Mouse (Mus musculus) ovary, postnatal 10 days (tissue): ENCODE data around the gene Ankrd13d.
A peak's percentile ranks its signal among the peaks of the same experiment; 100 is the strongest.
"Not testable (repeated sequence)": the region's sequence is repeated elsewhere in the genome, so short reads cannot be mapped to it uniquely, and the experiment has no call there.

Source experiments
- DNase-seq: peaks from one replicate; pipeline ENCODE4 v3.0.0; 2022; ENCODE audit warnings: low spot score

The Ankrd13d gene

DNA sequence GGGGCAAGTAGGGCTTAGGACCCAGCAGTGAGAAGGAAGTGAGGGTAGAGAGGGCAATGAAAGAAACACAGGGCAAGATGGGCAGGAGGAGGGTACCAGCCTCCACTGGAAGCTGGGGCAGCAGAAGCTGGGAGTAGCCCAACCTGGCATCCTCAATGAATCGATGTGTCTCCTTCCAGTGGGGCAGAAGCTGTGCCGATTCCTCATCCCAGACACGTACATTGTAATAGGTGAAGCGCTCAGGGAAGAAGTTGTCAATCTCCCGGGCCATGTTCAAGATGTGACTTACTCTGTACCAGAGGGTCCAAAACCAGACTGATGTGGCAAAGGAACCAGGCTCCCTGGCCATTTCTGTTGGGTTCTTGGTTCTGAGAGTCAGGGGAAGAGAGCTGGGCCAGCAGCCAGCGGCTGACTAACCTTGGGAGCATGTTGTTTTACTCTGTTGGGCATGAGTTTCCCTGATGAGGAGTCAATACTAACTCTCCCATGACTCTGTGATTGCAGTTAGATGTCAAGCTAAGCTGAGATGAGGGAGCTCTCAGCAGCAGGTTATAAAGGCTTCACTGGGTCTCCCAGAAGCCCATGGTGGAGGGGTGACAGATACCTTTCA, 18.7 kb downstream of the Ankrd13d start:
- DNase-seq, result no peak

DNA sequence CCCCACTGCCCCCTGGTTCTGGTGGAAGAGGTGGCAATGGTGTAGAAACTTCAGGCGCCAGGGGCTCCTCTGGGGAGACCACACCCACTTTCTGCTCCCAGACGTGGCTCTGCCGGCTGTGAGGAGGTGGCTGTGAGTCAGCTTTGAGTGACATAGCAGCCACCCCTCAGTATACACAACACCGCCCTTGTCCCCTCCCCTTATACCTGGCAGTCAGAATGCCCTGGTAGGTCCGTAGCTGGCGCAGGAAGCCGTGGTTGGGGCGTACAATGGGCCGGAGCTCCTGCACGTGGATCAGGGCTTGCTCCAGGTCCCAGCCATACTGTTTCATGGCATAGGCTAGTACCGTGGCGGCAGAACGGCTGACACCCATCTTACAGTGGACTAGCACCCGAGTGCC, 19.2 kb downstream of the Ankrd13d start:
- DNase-seq, result no peak

DNA sequence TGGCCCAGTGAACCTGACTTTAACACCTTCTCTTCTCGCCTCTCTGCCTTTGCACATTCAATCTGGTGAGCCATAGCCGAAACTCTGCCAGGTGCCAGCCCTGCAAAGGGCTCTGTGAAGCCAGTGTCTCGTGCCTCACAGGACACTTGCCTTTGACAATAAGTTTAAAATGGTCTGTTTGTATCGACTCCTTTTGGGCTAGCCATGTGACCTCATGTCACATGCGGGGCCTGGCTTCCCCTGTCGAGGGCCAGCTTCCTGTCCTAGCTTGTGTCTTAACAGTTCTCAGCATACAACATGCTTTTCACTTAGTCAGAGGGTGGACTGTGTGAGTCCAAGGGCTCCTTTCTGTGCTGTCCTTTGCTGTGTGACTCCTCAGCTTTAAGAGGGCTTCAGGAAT, 20.2 kb downstream of the Ankrd13d start:
- DNase-seq, result no peak

DNA sequence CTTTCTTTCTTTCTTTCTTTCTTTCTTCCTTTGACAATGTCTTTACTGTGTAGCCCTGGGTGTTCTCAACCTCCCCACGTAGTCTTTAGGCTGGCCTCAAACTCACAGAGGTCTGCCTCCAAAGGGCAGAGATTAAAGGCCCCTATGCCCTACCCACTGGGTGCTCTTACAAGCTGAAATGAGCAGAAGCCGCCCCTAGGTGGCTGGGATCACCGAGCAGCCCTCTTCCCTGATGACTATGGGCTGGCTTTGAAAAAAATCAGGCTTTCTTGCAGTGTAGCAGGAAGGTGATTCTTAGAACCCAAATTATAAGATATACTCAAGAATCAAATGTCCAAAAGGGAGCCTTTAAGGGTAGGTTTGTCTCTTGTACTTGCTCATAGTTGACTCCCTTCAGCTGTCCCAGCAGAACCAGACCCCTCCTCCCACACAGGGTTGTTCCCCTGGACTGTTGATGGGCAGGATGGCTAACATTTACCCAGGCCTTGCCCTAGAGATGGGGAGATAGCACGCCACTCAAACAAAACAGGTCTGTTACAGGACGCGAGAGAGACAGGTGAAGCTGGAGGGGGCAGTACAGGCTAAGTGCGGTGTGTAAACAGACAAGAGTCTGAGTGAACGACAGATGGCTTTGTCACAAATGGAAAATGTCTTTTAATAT, 21.8 kb downstream of the Ankrd13d start:
- no peak for DNase-seq

DNA sequence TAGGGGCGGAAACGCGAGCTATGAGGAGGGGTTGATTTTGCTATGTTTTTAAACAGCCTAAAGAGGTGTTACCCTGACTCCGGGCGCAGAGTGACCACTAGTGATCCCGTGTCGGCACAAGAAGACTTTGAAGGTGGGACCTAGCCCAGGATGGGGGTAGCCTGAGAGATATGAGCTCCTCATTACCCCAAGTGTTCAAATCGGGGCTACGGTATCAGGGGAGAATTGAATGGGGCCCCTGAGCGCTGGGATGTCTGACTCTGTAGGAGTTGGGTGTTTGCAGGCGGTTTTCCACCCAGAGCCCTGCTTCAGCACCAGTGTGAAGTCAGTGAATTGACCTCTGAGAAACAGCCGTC, 25.1 kb downstream of the Ankrd13d start:
- DNase-seq, result no peak

DNA sequence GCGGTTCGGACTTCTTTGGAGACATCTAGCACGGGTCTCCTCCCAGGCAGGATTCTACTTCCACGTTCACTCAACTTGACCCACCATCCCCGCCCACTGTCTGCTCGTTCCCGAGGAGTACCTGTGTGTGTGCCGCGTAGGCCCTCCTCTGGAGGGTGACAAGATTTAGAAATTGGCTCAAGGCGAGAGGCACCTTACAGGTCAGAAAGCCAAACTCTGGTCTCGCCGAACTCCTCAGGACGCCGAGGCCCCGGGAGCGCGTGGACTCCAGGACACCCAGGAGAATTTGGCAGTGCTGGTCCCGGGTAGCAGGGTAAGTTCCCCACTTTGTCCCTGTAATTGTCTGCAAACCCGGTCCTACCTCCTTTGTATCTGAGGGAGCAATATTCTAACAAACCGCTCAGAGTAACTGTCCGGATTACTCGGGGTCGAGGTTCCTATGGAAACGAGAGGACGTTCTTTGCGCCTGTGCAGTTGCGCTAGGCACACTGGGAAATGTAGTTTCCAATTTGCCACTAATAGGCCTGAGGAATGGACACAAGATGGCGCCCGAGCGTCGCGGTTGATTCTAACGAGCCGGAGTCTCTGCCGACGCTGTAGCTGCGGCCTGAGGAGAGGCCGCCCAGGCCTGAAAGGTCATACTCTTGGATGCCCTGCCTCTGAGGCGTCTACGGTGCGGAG, 25.6 kb downstream of the Ankrd13d start:
- peak; percentile 71 for DNase-seq

DNA sequence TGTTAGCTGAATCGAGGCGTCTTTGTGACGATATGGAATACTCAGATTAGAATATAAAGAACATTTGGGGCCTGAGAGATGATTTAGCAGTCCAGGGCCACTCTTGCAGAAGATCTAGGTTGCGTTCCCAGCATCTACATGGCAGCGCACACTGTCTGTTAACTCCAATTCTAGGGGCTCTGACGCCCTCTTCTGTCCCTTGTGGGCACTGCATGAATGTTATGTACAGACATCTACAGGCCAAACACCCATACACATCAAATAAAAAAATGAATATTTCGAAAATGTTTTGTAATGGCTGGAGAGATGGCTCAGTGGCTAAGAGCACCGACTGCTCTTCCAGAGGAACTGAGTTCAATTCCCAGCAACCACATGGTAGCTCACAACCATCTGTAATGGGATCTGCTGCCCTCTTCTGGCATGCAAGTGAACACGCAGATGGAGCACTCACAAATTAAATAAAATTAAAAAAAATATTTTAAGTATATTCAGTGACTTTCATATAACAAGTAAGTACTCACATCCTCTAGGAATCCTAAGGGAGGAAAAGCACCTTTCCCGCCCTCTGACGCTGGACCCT, 27.3 kb downstream of the Ankrd13d start:
- no peak for DNase-seq

DNA sequence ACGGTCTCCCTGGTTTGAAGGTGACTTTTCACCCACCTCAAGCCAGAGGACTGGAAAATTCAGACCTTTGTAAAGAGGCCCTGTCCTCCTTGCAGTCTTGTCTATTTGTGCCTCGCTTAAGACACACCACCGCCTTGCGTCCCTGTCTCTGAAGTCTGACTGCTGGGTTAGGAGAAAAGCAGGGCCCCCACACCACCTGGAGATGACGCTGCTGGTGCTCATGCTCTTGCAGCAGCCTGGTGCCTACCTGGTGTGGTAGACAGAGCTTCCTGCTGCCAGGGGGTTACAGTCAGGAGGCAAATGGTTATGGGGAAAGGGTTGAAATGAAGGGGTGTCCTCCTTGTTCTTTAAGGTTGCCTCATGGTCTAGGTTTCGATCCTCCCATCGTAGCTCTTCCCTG, 28.7 kb downstream of the Ankrd13d start:
- no peak for DNase-seq

DNA sequence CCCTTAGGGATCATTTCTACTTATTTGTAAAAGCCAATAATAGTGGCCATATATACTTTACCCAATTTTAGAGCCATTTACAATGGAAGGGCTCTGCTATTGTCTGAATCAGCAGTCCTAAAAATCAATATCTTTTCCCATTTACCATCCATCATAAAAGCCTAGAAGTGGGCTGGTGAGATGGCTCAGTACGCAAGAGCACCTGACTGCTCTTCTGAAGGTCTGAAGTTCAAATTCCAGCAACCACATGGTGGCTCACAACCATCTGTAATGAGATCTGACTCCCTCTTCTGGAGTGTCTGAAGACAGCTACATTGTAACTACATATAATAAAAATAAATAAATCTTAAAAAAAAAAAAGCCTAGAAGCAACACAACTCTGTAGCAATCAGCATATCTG, 34.3 kb downstream of the Ankrd13d start:
- DNase-seq, result not testable (repeated sequence)

DNA sequence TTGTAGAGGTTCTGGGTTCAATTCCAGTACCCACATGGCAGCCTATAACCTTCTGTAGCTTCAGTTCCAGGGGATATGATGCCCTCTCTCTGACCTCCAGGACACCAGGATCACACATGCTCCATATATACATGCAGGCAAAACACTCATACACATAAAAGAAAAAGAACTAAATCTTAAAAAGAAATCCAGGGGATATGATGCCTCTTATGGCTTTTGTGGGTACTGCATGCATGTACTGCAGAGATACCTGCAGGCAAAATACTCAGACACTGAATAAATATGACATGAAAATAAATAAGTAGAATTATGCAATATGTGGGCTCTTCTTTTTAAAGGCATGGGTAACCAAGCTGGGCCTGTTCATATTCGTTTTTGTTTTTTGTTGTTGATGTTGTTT, 35.9 kb downstream of the Ankrd13d start:
- DNase-seq, result no peak

DNA sequence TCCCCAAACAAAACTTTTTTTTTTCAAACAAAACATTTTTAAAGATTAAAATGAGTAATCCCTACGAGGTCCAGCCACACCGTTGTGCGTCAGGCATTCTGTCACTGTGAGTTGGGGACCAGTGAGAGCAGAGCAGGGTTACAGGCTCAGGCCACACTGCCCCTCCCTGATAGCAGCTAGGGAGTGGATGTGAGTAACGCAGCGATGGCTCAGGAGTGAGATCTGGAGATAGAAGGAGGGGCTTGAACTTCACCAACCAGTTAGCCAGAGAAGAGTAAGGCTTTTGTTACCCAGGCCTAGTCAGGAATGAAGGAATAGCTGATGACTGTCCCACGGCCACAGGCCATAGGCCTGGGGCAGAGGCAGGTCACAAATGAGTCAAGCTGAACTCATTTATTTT, 38.2 kb downstream of the Ankrd13d start:
- DNase-seq, result no peak

DNA sequence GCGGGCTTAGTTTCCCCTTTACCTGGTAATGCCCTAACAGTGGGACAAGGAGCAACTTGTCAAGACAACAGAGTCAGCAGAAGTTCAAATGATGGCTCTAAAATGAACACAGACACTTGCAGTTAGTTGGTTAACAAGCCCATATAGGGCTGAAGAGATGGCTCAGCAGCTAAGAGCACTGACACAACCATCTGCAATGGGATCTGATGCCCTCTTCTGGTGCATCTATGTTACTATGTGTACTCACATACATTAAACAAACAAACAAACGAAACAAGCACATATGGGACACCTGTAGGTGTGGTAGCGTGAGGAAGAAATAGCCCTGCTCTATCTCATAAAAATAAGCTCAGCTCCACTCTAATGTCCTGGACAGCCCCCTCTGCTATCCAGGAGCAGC, 40.5 kb downstream of the Ankrd13d start:
- DNase-seq, result no peak

DNA sequence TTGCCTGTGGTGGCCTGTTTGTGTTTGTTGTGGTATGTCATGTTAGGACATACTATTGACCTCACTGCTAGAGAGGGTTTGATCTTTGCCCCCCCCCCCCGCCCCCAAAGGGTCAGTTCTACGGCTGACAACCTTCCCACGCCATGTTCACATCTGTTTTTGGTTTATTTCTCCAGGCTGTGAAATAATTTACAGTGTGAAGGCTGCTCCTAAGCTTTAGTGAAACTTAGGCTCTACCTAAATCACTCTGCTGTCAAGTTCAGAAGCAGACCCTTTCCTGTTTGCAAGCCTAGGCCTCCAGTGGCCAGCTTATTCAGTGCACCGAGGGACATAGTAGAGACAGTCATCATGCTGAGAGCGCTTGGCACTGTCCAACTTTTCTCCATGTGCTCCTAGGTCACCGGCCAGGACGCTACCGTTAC, 42.7 kb downstream of the Ankrd13d start:
- no peak for DNase-seq

DNA sequence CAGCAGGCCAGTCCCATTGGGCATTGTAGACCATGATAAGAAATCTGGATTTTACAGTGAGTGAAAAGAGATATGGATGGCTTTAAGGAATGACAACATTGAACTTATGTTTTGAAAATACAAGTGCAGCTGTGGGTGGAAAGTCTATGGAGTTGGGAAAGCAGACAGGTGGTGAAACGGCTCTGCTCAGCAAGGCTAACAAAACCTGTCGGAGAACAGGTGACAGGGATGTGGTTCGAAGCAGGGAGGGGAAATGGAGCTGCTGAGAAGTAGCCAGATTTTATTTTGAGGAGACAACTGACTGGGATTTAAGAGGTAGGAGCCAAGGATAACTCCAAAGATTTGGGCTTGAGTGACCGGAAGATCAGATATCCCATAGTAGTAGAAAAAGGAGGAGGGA, 48.4 kb downstream of the Ankrd13d start:
- no peak for DNase-seq

DNA sequence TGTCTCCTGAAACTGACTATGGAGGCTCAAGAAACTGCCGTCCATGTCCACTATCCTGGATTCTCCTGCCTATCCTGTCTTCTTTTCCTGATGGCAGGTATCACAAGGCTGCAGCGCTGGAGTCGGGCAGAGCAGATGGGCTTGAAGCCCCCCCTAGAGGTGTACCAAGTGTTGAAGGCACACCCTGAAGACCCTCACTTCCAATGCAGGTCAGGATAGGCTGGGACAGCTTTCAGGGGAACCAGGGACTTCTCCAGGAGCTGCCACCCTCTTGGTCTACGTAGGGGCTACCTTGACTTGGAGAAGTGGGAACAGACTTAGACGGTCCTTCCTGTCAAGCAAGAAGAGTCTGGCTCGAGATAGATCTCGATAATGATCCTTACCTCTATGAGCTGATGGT, 50.3 kb downstream of the Ankrd13d start:
- DNase-seq, result no peak

DNA sequence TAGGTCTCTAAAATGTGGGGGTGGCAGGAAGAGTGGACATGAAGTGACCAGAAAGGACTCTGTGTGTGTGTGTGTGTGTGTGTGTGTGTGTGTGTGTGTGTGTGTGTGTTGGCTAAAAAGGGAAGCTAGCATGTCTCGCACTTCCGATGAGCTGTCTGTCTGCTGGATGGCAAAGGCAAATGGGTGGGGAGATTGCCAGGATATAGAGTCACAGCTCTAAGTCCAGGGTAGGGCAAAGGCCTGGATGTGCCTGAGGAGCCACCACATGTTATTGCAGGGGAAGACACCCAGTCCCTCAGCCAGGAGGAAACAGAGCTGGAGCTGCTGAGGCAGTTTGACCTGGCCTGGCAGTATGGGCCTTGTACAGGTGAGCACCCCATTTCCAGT, 50.8 kb downstream of the Ankrd13d start:
- DNase-seq, result no peak

DNA sequence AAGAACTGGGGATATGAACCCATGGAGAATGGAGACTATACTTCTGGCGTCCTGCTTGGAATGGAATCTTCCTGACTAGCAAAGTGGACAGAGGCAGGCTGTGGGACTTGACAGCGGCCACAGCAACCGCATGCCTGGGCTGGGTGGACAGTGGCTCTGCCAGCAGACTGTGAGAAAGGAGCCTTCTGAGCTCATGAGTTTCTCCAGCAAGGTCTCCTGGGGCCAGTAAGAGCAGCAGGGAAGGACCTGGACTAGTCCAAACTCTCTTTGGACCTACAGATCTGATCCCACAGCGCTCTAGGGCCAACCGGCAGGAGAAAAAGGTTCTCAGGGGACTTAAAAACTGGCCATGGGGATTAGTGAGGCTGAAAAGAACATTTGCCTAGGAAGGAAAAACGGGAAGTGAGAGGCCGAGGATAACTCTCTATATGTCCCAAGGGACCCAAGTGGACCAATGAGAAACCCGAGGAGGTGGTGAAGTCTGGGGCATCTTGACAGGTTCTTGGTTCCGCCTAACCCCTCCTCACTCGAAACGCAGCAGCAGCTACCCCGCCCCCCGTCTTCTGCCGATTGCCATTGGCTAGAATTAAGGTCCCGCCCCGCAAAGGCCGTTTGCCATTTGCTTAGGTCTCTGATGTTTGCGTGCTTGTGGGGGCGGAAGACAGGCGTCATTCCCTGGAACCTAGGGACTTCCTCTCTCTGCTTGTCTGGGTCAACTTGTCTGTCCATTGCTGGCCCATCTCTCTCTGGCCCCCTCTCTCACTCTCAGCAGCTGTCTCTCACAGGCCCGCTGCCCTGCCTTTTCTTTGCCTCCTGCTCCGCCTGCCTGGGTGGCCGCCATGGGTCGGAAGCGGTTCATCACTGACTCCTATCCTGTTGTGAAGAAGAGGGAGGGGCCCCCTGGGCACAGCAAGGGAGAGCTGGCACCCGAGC, 51.4 kb downstream of the Ankrd13d start, which contains the start of gene Pold4:
Gene Pold4 (plus strand): TSS at position 647 of the 933 bp plus-strand sequence.
- DNase-seq, result peak; percentile 90

DNA sequence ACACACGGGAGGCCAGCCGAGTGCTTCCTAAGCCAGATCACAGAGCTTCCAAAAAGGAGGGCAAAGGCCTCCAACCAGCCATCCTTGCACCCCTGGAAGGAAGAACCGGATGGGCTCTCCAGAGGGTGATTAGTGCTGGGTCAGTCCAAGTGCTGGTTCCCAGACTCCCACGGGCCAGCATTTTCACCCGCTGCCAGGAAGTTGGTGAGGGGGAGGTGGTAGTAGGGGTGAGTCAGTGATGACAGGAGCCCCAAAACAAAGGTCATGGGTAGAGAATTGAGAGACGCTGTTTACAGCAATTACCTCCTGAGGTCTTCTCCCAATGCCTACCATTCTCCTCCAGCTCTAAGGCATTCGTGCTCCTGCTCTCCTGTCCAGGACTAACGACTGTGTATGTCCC, 52.5 kb downstream of the Ankrd13d start:
- no peak for DNase-seq

DNA sequence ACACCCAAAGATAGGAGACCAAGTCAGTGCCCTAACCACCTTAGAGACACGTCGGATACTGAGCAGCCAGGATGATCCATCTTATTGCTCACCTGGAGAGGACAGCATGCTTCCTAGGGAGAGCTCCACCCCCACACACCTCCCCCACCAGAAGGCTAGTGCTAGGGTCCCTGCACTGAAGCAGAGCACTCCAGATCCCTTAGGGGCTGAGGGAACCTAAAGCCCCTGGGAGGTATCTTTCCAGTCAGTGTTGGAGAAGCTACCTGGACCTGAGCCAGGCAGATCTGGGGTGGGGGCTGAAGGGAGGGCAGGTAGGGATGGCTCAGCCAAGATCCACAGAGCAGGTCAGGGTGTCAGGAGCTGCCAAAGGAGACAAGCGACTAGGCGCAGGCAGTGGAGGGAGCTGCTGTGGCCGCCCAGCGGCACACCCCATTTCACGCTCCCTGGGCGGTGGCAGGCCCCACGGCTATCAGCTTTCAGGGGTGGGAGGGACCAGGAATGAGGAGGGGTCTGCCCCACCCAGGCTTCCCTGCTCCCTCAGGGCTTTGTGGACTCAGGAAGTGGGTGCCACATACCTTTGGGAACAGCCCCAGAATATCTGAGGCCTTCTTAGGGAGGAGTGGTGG, 53.4 kb downstream of the Ankrd13d start:
- no peak for DNase-seq

DNA sequence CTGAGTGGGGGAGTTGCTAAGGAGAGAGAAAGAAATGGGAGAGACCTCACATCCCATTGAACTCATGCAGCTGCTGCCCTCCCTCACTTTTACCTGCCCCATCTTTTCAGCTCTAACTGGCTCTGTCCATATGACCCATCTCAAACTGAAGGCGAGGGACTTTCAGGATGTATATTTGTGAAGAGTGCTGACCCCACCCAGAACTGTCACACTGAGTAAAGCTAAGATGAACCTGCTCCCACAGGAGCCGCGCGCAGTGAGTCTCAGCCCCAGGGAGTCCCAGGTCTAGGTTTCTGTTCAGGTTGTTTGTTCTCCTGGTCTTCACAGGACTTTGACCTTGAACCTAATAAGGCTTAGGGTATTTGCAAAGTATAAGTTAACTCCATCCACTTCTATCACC, 54.0 kb downstream of the Ankrd13d start:
- no peak for DNase-seq

DNA sequence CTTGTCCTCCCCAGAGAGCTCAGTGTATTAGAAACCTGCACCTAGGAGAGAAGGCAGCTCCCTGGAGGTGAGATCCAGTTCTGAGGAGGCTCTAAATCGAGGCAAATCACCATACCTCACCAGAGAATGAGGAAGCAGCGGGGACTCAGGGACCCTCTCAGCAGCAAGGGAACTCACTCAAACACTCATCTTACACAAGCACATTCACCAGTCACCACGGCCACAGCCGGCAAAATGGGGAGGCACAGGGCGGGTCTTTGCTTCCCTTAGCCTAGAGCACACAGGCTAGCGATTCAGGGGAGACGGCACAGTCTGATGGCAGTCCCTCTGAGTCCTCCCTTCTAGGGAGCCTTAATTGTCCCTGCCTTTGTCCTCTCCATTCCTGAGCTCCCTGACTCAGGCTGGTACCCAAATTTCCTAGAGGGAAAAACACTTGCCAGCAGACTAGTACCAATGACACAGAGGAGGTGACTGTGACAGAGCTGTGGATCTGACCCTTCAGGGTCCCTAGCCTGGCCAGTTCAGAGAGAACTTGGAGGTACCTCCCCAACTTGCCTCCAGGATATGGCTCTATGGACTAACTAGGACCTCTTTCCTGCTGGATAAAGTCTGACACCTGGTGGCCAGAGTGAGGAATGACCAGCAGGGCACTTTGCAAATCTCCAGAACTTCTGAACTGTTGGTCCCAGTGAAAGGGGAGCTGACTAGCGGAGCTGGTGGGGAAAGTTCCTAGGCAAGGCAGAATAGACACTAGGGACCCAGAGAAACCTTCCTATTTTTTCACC, 54.9 kb downstream of the Ankrd13d start:
- DNase-seq, result no peak
